Mouse (Mus musculus) right cerebral cortex, postnatal 36 days (tissue): ENCODE results near the gene Mefv.
"Not testable (repeated sequence)": the region's sequence is repeated elsewhere in the genome, so short reads cannot be mapped to it uniquely, and the experiment has no call there.

Source experiments
- DNase-seq, 2 experiments: peaks; one replicate each; pipeline ENCODE4 v3.0.0; 2022; ENCODE audit warnings: low spot score in 2 of 2, mixed read lengths in 1 of 2

Gene Mefv

DNA sequence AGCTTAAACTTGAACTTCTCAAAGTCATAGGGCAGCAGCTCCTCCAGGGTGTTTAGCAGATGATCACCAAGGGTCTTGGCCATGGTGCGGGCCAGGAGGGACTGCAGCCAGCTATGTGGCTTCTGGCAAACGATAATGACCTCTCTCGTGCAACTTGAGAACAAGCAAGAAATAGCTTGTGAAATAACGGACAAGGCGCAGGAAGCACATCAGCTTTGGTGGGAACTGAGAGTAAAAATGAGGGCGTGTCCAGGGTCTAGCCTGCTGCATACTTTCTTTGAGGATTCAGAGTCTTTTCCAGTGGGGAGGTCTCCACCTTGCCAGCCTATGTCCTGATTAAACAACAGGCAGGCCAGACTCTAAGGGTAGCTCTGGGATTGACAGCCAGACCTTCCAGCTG is at the start of gene Mefv:
Gene Mefv (minus strand): TSS at position 118 of the 400 bp plus-strand sequence.
- no peak for DNase-seq

DNA sequence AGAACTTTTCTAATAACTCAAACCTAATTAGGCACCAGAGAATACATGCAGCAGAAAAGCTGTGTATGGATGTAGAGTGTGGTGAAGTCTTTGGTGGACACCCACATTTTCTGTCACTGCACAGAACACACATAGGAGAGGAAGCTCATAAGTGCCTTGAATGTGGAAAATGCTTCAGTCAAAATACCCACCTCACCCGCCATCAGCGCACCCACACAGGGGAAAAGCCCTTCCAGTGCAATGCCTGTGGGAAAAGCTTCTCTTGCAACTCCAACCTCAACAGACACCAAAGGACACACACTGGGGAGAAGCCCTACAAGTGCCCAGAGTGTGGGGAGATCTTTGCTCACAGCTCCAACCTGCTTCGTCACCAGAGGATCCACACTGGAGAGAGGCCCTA is 31.1 kb upstream of the Mefv start:
- DNase-seq = no peak

DNA sequence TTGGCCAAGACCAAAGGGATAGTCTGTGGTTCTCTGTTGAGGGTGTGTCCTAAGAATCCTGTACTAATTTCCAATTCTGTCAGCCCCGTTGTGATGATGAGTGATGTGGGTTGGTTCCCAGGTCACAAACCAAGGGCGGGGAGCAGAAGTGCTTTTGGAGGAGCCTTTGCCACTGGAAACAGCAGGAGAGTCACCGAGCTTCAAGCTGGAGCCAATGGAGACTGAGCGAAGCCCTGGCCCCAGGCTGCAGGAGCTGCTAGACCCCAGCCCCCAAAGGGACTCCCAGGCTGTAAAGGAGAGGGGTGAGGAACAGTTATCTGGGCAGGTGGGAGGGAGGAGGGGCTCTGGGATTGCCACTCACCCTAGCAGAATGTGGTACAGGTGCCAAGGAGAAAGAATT is 27.8 kb upstream of the Mefv start:
- DNase-seq = no peak

DNA sequence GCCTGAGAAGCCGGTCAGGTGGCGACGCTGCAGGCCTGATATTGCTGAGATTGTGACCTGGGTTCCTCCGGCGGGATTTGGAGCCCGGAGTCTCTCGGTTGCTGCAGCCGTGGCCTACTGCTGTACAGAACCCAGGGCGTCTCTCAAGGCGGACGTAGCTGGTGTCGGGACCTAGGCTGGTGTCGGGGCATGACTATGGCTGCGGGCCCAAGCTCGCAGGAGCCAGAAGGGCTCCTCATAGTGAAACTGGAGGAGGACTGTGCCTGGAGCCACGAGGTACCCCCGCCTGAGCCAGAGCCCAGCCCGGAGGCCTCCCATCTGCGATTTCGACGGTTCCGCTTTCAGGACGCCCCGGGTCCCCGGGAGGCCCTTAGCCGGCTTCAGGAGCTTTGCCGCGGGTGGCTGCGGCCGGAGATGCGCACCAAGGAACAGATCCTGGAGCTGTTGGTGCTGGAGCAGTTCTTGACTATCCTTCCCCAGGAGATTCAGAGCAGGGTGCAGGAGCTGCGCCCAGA is 26.3 kb upstream of the Mefv start:
- DNase-seq = peak in 1 of 2 experiments; percentile 8

DNA sequence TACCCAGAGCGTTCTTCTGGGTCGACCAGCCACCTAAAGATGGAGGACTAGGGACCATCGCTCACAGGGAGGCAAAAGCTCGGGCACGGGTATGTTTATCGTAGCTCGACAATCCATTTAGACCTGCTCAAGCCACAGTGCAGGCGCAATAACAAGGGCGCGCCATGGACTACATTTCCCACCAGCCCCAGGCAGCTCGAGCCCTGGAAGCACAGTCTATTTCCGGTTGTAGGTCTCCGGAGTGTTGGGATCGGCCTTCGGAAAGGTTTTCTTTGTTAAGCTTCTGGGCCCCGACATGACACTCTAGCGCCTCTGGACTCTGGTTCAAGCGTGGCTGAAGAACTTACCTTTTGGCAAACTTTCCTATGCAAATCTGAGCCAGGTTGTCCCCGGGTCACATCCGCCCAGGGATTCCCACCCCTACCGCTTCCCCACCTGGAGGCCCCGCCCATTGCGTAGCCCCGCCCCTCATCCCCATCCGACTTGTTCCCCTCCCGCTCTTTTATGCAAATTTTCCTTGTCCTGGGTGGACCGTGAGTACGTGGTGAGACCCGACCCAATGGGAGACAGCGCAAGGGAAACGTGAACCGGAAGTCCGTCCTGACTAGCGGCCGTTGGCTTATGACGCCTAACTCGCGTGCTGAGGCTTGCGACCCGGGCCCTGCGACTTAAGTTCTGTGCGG is 25.7 kb upstream of the Mefv start, which contains the start of gene Zfp263:
Gene Zfp263 (plus strand): TSS at position 591 of the 683 bp plus-strand sequence.
- peak; percentile 93 to 96 for DNase-seq

DNA sequence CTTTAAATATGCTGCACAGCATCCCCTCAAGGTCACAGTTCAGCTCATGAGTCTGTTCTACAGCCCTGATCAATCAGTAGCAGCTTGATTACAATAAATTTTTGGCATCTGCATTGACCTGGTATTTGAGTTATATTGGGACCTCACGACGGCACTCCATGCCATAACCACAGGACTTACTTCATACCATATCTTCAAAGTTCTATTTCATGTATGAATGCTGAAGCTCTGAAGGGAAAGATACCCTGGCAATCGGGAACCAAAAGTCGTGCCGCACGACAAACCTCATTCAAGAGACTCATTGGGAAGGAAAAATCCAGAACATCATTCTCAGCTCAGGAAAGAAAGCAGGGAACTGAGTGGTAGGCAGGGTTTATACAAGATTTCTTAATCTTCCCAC is 24.6 kb upstream of the Mefv start:
- DNase-seq = no peak

DNA sequence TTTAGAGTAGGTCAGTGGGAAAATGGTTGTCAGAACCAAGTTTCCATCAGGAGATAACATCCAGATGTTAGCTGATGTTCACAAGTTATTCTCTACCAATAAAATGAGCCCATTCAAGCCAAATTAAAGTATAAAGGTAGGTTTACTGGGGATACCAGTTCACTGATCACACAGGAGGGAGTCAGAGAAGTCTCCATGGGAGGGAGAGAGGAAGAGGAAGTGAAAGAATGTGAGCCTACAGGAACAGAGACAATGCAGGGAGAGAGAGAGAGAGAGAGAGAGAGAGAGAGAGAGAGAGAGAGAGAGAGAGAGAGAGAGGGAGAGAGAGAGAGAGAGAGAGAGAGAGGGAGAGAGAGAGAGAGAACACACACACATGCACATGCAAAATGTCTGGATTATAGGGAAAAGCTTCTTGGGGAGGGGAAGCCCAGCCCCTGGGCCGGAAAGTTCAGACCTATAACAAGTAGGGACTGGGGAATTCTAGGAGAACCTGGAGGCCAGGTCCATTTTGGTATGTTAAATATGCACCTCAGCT is 15.4 kb upstream of the Mefv start:
- DNase-seq = no peak

DNA sequence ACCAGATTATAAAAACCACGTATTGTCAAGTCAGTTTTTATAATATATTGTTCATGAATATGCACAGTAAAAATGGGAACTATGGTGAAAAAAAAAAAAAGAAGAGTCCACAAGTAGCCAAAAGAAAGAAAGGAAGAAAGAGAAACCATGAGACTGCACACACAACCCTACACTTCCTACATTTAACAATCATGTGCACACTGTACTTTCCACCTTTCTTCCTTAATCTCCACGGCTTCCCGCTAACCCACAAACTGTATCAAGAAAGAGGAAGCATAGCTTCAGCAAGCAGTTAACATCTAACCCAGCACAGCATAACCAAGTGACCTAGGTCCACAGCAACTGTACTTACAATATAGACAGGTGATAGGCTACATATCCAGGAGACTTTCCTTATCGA is 14.7 kb upstream of the Mefv start:
- DNase-seq = no peak

DNA sequence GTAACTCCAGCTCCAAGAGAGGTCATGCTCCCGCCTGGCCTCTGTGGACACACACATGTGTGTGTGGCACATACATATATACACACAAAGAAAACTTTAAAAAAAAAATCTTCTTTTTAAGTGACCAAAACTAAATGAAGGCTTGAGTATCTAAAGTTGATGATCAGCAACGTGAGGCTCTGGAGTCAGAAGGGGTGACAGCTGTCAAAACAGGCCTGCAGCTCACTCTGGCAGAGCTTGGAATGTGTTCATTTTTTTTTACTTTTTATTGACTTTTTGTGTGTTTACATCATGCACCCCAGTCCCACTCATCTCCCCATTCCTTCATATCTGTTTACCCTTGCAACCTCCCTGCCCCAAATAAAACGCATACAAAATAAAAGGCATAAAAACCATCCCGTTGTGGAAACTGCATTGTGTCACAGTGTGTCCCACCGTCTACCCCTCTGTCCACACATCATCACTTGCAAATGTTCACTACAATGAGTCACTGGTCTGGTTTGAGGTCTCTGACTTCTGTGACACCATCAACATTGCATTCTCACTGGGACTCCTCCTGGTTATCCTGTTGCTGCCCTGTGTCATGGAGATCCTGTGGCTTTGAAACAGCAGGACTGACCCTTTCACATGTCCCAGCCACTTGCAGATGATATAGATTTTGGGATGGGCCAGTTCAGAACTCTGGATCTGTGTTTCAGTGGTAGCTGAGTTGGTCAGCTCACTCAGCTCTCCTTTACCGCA is 10.3 kb upstream of the Mefv start:
- no peak for DNase-seq

DNA sequence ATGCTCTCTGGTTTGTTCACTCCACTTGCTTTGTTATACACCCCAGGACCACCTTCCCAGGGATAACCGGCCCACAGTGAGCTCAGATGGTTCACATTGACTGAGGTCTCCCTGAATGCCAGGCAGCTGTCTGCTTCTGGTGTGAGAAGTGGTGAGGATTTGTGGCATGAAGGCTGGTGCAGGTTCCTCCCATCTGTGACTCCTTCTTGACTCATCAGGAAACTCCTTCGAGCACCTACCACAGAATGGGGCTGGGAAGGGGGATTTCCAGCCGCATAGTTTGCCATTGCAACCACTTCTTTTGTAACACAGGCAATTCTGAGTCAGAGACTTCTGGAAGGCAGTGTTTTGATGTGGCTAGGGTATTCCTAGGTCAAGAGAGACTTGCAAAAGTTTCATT is 5.3 kb upstream of the Mefv start:
- DNase-seq = no peak

DNA sequence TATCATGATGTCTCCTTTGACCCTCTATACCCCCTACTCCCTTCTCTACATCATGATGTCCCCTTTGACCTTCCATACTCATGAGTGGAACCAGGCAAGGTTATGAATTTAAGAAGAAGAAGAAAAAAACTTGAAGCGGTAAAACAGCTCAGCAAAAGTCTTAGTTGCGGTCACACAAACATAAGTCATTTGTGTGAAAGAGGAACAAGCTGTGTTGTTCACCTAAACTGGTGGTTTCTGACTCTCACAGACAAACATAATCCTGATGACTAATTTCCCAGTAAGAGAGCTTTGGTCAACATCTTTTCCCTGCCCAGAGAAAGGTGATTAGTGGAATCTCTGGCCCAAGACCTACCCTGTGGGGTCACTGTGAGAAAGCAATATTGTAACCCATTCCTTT is 3.2 kb downstream of the Mefv start:
- DNase-seq = no peak

DNA sequence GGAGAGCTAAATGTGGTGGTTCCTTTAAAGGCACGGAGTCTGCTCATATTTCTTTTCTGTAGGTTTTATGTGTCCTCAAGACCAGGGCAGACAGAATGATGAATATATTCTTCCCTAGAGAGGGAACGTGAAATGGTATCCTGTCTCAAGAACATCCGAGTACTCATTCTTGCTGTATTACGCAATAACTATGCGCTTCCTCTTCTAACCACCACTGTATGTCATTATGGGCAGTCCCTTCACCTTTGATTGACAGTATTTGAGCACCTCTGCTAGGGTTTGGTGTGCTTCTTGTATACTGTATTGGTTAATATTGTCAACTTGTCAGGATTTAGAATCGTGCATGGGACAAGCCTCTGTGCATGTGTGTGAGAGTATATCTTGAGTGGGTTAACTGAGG is 11.2 kb downstream of the Mefv start:
- DNase-seq = no peak

DNA sequence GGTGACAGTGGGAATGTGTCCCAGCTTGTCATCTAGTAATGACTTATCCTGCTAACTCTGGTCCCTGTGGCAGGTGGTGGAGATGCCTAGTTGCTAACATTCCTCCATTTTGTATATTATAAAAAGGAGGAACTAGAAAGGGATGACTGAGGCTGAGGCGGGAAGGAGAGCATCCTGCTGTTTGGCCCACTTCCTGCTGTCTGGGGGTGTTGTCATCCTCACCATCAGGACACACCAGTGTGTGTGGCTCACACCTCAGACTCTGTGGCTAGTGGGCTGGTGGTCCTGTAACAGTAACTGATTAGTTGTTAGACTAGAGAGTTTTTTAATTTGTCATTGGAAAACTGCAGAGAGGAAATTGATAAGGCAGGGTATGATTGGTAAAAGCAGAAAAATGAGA is 17.0 kb downstream of the Mefv start:
- DNase-seq = no peak

DNA sequence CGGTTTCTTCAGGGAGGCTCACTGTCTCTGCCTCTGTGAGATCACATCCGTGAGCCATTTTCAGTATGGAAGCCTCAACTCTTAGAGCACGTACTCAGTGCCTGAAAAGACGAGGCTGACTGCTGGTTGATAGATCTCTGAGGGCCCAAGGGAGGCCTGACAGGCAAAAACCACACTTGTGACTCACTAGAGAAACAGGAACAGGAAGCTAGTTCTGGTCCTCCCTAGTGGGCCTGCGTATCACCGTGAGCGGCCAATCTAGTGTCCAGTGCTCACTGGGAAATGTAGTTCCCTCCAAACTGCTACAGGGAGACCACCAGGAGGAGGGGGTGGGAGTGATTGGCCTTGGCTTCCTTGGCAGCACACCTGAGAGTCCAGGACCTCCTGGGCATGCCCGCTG is 18.6 kb downstream of the Mefv start:
- DNase-seq = no peak

DNA sequence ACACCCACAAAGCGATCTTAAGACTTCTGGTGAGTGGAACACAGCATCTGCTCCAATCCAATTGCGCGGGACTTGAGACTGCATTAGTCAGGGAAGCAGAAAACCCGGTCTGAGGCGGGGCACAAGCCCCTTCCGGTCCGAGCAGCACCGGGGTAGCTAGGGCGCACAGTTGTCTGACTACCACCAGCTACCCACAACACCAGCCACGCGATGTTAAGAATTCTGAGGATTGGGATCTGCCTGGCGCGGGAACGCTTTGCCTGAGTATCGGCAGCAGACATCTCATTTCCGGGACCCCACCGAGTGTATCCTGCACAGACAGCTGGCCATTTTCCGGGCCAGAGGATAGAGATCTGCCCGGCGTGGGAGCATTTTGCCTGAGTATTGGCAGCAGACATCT is 28.3 kb downstream of the Mefv start:
- not testable (repeated sequence) for DNase-seq
